Mouse (Mus musculus) bone marrow macrophage, adult 2 months (primary cell): ENCODE measurements at regions not wholly inside any gene's neighbourhood (a gene's known extent, or its start where the extent isn't known, plus 50 kb on each side); places are given as distances from the start of the nearest gene placed in this dataset.

ENCODE experiments used
- CTCF ChIP-seq: IDR thresholded peaks from 2 replicates; pipeline ENCODE4 v1.5.1; 2012; ENCODE audit warnings: low read depth, mild to moderate bottlenecking, low read length, moderate library complexity
- POLR2A ChIP-seq: IDR thresholded peaks from 2 replicates; pipeline ENCODE4 v1.6.1; 2012; ENCODE audit warnings: mild to moderate bottlenecking, low read depth, low read length, borderline replicate concordance

GRCm38 (mm10) chr16:21357433-21357832 is 65.5 kb upstream of the Vps8 start:
- TF ChIP-seq CTCF, result no peak
- no peak for TF ChIP-seq POLR2A
